Mouse (Mus musculus): ENCODE measurements around the gene Elovl1. TPM values are rescaled to one million over a fixed set of nuclear protein-coding genes. Genes with fewer than 3 reads are reported as not detected.

The Elovl1 gene
- total RNA-seq, 4 experiments from 2014 or later = 16.2 to 26.7 (median 21.1) TPM

GRCm38 (mm10) chr4:118428531-118429214, 780 bp downstream of the Elovl1 start:
- DNase-seq (ENCODE audit: low spot score in 2 of 2) = no peak

- DNase-seq (ENCODE audit: low spot score in 2 of 2) = no peak
Measured at GRCm38 (mm10) chr4:118429215-118429895, 1.5 kb downstream of the Elovl1 start.

GRCm38 (mm10) chr4:118432332-118432731, 4.4 kb downstream of the Elovl1 start:
- DNase-seq (ENCODE audit: low spot score in 2 of 2) = no peak

- peak; percentile 72 to 92 for DNase-seq (ENCODE audit: low spot score in 2 of 2)
Measured at GRCm38 (mm10) chr4:118436820-118437603, 9.1 kb downstream of the Elovl1 start, which contains the start of gene Cdc20. Cdc20 (minus strand) TSS chr4:118437352.

GRCm38 (mm10) chr4:118437829-118438253, 9.9 kb downstream of the Elovl1 start:
- no peak for DNase-seq (ENCODE audit: low spot score in 2 of 2)

GRCm38 (mm10) chr4:118445088-118445487, 17.2 kb downstream of the Elovl1 start:
- no peak for DNase-seq (ENCODE audit: low spot score in 2 of 2)

GRCm38 (mm10) chr4:118445781-118446414, 18.0 kb downstream of the Elovl1 start:
- DNase-seq (ENCODE audit: low spot score in 2 of 2) = no peak

- DNase-seq (ENCODE audit: low spot score in 2 of 2) = no peak
Measured at GRCm38 (mm10) chr4:118446415-118447153, 18.7 kb downstream of the Elovl1 start.

GRCm38 (mm10) chr4:118457345-118457975, 29.6 kb downstream of the Elovl1 start, which contains the start of gene Mpl:
Mpl (minus strand) TSS chr4:118457513.
- DNase-seq (ENCODE audit: low spot score in 2 of 2) = peak in 1 of 2 experiments; percentile 44

- DNase-seq (ENCODE audit: low spot score in 2 of 2) = peak in 1 of 2 experiments; percentile 38
Measured at GRCm38 (mm10) chr4:118464956-118465355, 37.1 kb downstream of the Elovl1 start.

- no peak for DNase-seq (ENCODE audit: low spot score in 2 of 2)
Measured at GRCm38 (mm10) chr4:118465697-118466163, 37.8 kb downstream of the Elovl1 start.

GRCm38 (mm10) chr4:118471281-118471680, 43.4 kb downstream of the Elovl1 start:
- DNase-seq (ENCODE audit: low spot score in 2 of 2) = no peak

- no peak for DNase-seq (ENCODE audit: low spot score in 2 of 2)
Measured at GRCm38 (mm10) chr4:118472687-118473086, 44.8 kb downstream of the Elovl1 start.

- no peak for DNase-seq (ENCODE audit: low spot score in 2 of 2)
Measured at GRCm38 (mm10) chr4:118476773-118477530, 49.1 kb downstream of the Elovl1 start.

Other genes with a start within 250 kb of the Elovl1 start
- gene Kdm4a, start 248.1 kb upstream of the Elovl1 start, total RNA-seq (2022) = 10 to 100 TPM; 39.9 to 43.3 (median 41.4) TPM
- 100 to 1,000 TPM in 3 of 4 experiments, 10 to 100 TPM in 1; 96.0 to 114 (median 107) TPM for gene Ptprf, start 136.7 kb upstream of the Elovl1 start, total RNA-seq (2022)
- 10 to 100 TPM; 32.2 to 40.1 (median 37.6) TPM for gene Szt2, start 18.8 kb upstream of the Elovl1 start, total RNA-seq (2022)
- gene Med8, start 18.8 kb upstream of the Elovl1 start, total RNA-seq (2022) = 10 to 100 TPM; 47.8 to 56.5 (median 56.1) TPM
- 1 to 10 TPM in 3 of 4 experiments, under 1 TPM in 1; 0.82 to 2.2 (median 1.1) TPM for gene Cdc20, start 9.3 kb downstream of the Elovl1 start, total RNA-seq (2022)
- under 1 TPM; 0.40 to 0.82 (median 0.59) TPM for gene Mpl, start 29.4 kb downstream of the Elovl1 start, total RNA-seq (2022)
- 1 to 10 TPM; 6.6 to 9.4 (median 8.3) TPM for gene Tie1, start 62.0 kb downstream of the Elovl1 start, total RNA-seq (2022)
- gene 2610528J11Rik, start 98.9 kb downstream of the Elovl1 start, total RNA-seq (2022) = not detected
- 10 to 100 TPM; 10.0 to 14.0 (median 11.1) TPM for gene Tmem125, start 116.0 kb downstream of the Elovl1 start, total RNA-seq (2022)
- gene Cfap57, start 192.7 kb downstream of the Elovl1 start, total RNA-seq (2022) = 1 to 10 TPM in 1 of 4 experiments, under 1 TPM in 3; 0.65 to 1.1 (median 0.88) TPM
- gene Ebna1bp2, start 192.7 kb downstream of the Elovl1 start, total RNA-seq (2022) = 10 to 100 TPM; 48.2 to 60.8 (median 56.0) TPM
- not detected for gene Olfr62, start 230.9 kb downstream of the Elovl1 start, total RNA-seq (2022)

All from left cerebral cortex, adult 8-10 months (tissue).